Mouse (Mus musculus): ENCODE results near the gene Mfn1. TPM values are rescaled to one million over a fixed set of nuclear protein-coding genes. Genes with fewer than 3 reads are reported as not detected.

The Mfn1 gene
- polyA plus RNA-seq (2015; fragmentation: Nextera tagmentation; extraction: Ambion mirVana): 18.7 and 29.9 TPM in 2 replicates

GRCm38 (mm10) chr3:32529303-32529898 lies at the start of gene Mfn1:
Gene Mfn1 (plus strand): TSS chr3:32529465.

GRCm38 (mm10) chr3:32492097-32493090 lies 36.9 kb upstream of the Mfn1 start, which contains the start of gene Kcnmb3:
Gene Kcnmb3 (minus strand): TSS chr3:32492231.

DNA sequence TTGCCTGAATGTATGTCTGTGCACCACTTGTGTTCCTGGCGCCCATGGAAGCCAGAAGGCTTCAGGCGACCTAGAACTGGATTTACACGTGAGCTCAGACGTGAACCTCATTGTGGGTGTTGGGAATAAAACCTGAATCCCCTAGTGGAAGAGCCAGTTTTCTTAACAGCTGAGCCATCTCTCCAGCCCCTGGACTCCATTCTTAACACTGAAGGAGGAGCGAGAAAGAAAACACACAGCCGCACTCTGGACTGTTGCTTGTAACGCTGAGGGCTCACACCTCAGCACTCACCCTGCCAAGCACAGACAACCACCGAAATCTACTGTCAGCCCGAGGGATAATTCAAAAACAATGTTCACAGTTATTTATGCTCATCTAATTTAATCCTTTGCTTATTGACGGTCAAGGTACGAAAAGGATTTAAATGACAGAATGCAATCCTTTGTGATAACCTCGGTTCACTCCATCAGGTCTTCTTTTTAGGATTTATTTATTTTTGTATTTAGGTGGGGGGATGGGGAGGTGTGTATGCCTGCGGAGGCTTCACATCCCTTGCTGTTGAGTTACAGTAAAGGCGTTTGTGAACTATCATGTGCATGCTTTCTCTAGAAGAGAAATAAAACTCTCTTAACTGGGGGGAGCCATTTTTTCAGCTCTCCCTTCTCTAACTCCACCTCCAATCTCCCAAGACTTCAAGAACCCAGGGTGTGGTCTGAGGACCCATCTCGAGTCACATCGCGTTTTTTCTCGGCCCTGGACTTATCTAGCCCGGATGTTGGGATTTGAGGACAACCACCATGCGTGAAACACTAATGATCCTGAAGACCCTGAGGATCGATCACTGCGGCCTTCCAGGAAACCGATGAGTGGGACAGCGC lies 19.5 kb upstream of the Mfn1 start, which contains the start of gene Zfp639:
Gene Zfp639, plus strand, starts transcription at position 764 of the 879 bp plus-strand sequence.

DNA sequence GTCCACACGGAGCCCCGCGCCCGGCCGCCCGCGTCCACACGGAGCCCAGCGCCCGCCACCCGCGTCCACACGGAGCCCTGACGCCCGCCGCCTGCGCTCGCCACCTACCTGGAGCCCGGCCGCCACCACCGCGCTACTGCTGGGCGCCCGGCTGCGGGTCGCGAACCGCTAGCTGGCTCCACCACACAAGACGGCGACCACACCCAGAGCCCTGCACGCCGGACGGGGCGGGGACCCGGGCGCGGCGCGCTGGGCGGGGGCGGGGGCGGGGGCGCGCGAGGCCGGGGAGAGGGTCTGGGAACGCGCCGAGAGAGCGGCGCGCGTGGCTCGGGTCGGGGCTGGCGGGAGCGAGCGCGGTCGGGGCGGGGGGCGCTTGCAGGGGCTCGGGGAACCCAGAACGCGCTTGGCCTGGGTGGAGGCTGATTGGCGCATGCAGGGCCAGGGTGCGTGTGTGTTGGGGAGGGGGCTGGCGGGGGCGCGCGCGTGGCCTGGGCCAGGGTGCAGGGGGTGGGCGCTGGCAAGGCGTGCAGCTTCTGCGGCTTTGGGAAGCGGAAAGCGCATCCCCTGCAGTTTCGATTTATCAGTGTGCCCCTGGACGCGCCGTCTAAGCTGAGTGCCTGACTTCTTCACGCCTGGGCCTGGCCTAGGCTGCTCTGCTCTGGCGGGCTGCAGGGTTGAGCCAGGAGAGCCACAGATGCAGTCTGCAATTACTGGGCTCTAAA lies 87.2 kb downstream of the Mfn1 start, which contains the start of gene Gnb4:
Gene Gnb4, minus strand, starts transcription at position 255 of the 722 bp plus-strand sequence.

Other genes with a start within 250 kb of the Mfn1 start
- 3.4 TPM in 2 replicates for gene Zmat3, start 163.5 kb upstream of the Mfn1 start, polyA plus RNA-seq (2015; fragmentation: Nextera tagmentation; extraction: Ambion mirVana)
- gene Pik3ca, start 131.8 kb upstream of the Mfn1 start, polyA plus RNA-seq (2015; fragmentation: Nextera tagmentation; extraction: Ambion mirVana): 8.8 and 10.3 TPM in 2 replicates
- not detected in 2 replicates for gene Kcnmb3, start 37.2 kb upstream of the Mfn1 start, polyA plus RNA-seq (2015; fragmentation: Nextera tagmentation; extraction: Ambion mirVana)
- gene Zfp639, start 19.2 kb upstream of the Mfn1 start, polyA plus RNA-seq (2015; fragmentation: Nextera tagmentation; extraction: Ambion mirVana): 35.6 and 39.6 TPM in 2 replicates
- 57.7 and 73.1 TPM in 2 replicates for gene Gnb4, start 87.1 kb downstream of the Mfn1 start, polyA plus RNA-seq (2015; fragmentation: Nextera tagmentation; extraction: Ambion mirVana)
- gene Actl6a, start 176.8 kb downstream of the Mfn1 start, polyA plus RNA-seq (2015; fragmentation: Nextera tagmentation; extraction: Ambion mirVana): 59.3 and 86.5 TPM in 2 replicates
- gene Ndufb5, start 207.5 kb downstream of the Mfn1 start, polyA plus RNA-seq (2015; fragmentation: Nextera tagmentation; extraction: Ambion mirVana): 544 and 629 TPM in 2 replicates
- 42.7 and 64.2 TPM in 2 replicates for gene Mrpl47, start 208.1 kb downstream of the Mfn1 start, polyA plus RNA-seq (2015; fragmentation: Nextera tagmentation; extraction: Ambion mirVana)